Mouse (Mus musculus): ENCODE results near the gene Twnk.

The Twnk gene

DNA sequence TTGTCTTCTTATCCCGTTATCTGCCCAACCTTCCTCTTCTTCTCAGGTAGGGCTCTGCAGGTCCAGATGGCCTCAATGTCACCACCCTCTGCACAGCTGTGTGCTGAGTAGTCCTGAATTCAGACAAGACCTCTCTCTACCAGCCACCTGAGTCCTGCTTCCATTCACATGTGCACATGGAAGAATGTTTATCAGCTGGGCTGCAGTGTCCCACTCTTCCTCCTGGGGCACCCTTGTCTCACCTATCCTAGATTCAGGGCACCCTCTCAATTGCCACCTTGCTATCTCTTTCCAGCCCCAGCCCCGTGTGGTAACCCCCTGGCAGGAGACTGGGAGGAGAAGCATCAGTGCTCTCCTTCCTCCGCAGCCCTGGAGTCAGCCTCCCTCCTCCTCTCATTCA, 3.2 kb upstream of the Twnk start:
- DNase-seq (ENCODE audit: low spot score in 2 of 2), result no peak

DNA sequence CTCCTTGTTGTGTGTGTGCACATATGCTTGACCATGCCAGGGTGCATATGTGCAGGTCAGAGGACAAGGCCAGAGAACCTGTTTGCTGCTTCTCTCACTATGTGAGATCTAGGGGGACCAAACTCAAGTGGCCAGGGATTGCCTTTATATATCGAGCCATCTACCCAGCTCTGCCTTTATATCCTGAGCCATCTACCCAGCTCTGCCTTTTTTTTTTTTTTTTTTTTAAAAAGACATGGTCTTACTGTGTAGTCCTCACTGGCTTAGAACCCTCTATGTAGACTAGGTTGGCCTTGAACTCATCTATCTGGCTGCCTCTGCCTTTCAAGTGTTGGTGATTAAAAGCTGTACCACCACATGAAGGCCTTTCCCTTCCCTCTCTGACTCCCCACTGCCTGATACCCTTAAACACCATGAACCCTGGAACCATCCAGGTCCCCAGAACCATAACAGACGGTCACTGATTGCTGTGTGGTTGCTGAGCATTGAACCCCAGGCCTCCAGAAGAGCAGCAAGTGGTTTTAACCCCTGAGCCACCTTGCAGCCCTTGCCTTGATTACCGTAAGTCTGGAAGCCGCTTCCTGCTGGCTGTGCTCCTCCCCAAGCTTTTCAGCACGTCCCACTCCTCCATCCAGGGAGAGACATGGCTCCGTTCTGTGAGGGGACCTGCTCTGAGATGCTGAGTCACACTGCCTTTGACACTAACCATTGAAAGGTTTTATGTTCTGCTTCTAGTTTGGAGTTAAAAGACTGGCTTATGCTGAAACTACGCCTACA, 1.5 kb upstream of the Twnk start:
- no peak for DNase-seq (ENCODE audit: low spot score in 2 of 2)

DNA sequence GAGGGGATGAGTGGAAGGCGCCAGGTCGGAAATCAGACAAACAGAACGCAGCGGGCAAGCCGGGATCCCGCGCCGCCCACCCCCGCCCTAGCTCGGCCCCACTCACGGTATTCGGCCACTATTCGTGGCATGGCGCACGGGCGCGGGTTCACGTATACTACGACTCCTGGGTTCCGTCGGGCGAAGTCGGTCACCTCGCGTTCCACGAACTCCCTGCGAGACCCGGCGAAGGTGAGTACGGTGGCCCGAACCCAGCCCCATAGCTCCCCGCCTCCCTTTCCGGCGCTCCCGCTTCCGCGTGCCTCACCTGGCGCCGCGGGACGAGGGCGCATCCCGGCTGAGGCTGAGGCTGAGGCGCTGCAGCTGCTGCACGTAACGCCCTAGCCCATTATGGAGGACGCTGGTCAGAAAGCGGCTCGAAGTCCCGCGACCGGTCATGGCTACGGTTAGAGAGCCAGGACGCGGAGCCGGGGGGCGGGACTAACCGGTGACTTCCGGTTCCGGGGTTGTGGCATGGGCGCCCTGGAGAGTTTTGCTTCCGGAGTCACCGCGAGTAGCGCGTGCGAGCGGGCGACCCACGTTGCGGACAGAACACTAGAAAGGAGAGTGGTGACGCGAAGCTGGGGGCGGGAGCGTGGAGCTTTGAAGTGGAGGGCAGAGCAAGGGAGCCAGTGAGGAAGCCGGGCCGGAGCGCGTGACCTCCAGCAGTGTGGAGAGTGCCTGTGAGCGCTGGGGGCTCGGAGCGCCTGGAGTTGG, 672 bp downstream of the Twnk start, which contains the start of gene Mrpl43:
TSS of gene Mrpl43 (minus strand) at position 486 of the 756 bp plus-strand sequence.
- DNase-seq (ENCODE audit: low spot score in 2 of 2), result peak; percentile 93 to 95

DNA sequence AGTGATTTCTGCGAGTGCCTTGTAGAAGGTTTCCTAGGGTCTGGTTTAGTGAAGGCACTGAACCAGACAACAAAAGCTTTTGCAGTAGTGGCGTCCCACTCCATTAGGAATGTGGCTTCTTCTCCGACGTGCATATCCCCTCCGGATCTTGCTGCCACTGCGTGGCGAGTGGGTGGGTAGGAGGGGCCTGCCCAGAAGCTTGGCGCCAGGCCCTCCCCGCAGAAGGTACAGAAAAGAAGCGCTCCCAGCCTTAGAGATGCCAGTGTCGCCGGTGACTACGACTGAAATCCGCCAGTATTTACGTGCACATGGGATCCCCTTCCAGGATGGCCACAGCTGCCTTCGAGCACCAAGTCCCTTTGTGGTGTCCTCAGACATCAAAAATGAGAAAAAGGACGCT, 1.6 kb downstream of the Twnk start:
- DNase-seq (ENCODE audit: low spot score in 2 of 2), result no peak

DNA sequence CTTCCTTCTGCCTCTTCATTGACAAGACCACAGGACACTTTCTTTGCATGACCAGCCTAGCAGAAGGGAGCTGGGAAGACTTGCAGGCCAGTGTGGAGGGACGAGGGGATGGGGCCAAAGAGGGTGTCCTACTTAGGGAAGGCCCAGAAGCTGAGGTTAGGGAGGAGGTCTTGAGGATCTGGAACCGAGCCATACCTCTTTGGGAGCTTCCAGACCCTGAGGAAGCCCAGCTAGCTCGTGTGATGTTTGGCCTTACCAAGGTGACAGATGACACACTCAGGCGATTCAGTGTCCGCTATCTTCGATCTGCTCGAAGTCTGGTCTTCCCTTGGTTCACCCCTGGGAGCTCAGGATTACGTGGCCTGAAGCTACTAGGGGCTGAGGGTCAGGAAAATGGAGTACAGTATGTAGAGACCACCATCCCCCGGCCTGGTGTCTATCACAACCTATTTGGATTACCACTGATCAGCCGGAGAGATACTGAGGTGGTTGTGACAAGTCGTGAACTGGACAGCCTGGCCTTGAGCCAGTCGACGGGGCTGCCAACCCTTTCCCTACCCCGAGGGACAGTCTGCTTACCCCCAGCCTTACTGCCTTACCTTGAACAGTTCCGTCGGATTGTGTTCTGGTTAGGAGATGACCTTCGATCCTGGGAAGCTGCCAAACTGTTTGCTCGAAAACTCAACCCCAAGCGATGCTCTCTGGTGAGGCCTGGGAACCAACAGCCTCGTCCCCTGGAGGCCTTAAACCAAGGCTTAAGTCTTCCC, 2.1 kb downstream of the Twnk start:
- no peak for DNase-seq (ENCODE audit: low spot score in 2 of 2)

DNA sequence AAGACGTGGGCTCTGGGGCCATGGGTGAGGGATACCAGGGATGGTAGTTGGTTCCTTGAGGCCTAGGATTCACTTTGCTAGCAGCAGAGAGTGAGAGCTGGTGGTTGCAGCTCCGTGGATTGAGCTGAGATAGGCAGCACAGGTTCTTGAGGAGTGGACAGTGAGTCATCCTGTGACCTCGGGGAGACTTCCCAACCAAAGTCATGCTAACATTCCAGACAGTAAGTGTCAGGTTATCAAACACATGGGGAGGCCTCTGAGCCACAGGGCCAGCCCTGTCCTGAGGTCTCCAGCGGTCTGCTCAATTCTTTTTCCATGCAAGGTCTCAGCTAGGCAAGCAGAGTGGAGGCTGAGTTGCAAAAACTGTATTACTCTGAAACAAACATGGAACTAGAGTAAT, 5.2 kb downstream of the Twnk start:
- no peak for DNase-seq (ENCODE audit: low spot score in 2 of 2)

DNA sequence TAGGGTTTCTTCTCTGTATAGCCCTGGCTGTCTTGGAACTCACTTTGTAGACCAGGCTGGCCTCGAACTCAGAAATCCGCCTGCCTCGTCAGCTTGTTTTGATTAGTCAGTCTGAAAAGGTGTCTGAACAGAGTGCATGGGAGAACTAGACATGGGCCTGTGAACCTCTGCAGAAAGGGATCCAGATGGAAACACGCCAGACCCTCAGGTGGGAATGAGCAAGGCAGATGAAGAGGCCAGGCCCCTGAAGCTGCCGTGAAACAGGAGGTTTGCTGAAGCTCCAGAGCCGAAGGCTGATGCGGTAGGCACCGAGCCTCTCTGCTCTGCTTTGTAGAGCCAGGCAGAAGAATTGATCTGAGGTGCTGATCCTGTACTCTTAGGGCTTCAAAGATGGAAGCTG, 6.8 kb downstream of the Twnk start:
- no peak for DNase-seq (ENCODE audit: low spot score in 2 of 2)

DNA sequence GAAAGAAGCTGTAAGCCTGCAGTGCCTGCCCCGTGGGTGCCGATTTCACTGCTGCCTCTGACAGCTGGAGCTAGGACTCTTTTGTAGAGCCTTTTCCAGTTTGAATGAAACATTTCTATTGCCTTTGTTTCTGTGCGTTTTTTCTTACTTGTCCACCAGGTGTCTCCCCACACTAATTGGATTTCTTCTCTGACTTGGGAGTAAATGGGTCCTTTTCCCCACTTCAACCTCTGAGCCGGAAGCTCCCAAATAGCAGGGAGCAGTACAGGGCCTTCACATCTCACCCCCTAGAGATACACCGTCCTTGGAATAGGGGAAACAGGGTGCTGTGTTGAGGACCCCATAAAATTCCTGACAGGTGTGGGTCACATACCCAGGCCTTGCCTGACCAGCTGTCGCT, 7.2 kb downstream of the Twnk start:
- no peak for DNase-seq (ENCODE audit: low spot score in 2 of 2)

DNA sequence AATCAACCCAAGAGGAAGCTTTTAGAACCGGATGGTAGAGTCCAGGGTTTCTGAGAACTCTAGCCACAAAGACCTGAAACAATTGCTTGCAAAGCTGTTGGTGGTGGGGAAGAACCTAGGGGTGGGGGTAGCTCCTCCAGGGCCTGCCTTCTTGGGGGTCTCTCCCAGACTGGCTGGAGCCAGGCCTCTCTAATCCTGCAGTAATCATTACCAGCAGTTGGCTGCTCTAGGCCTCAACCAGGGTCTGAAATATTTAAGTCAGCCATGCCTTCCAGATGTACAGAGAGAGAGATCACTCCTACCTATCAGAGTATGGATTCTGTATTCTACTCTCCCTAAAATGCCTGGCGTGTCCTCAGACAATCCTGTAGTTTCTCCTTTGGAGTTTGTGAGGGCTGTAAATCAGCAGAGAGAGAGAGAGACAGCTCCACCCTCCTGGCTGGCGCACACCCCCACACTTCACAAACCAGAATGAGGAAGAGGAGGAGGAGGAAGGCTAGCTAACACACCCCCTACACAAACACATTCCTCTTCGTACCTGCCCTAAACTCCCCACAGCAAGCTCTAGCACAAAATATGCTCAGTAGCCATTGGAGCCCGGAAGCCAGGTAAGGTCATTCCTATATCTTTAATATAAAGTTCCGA, 8.2 kb downstream of the Twnk start:
- DNase-seq (ENCODE audit: low spot score in 2 of 2), result no peak

DNA sequence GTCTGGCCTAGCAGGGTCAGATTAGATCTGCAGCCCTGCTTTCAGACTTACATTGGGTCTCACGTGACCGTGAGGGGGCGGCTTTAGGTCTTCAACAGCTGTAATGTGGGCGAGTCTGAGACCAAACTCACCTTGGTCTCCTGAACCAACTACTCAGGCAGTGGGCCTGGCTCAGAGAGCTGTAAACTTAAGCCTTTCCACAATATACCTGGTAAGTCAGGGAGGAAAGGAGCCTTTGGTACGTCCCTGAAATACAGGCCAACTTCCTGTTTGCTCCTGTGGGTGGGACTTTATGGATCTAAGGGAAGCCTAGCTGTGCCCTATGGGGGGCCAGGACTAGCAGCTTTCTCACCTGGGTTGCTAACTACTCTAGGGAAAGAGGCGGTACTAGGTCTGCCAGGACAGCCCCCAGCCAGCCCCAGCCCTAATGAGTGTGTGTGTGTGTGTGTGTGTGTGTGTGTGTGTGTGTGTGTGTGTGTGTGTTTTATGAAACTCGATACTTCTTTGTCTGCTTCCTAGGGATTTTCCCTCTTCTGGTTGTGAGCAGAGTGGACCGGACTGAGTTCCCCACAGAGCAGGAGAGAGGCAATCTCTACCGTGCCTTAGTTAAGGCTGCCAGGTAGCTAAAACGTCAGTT, 9.0 kb downstream of the Twnk start, which contains the start of gene Lzts2:
TSS of gene Lzts2 (plus strand) at position 80 of the 637 bp plus-strand sequence.
- DNase-seq (ENCODE audit: low spot score in 2 of 2), result no peak

DNA sequence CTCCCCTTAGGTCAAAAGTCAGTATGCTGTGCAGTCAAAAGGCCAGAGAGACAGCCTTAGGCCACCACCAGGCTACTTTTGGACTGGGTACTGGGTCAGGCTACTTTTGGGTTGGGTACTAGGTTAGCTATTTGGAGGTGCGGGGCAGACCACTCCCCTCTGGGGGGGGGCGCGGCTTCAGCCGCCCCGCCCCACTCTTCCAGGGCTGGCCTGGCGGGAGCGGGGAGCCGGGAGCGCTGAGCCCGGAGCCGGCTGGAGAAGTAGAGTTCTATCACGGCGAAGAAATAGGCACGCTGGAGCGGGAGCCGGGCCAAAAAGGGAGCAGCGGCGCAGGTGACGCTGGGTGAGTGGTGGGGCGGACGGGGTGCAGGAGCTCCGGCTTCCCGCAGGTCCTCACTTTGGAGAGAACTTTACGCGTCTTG, 9.5 kb downstream of the Twnk start:
- DNase-seq (ENCODE audit: low spot score in 2 of 2), result no peak

DNA sequence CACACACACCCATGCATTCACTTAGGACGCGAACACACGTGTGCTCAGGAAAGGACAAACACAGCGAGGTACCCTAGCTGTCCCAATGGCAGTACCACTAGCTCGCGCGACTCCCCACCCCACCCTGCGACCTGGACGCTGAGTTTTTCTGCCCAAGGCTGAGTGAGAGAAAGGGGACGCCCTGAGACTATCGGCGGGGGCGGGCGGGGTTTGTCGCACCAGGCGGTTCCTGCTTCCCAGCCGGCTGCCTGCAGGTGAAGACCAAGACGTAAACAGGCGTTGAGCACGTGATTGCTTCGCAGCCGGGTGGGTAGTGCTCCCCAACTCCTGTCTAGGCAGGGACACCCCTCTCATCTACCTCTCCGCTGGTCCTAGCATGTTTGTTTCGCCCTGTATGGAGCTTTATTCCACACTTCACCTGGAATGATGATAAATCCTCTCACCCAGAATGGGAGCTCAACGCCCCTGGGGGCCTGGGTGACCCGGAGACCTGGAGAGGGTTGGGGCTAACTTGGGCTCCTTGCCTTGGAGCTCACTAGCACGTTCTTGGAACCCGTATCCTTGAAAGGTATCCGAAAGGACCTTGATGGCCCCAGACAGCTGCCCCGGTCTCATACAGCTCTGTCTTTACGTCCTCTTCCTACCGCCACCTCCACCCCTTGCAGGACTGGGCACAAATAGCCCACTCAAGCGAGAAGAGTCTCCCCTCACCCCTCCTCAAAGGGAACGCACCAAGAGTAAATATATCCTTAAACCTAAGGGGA, 10.2 kb downstream of the Twnk start:
- peak; percentile 65 to 68 for DNase-seq (ENCODE audit: low spot score in 2 of 2)

DNA sequence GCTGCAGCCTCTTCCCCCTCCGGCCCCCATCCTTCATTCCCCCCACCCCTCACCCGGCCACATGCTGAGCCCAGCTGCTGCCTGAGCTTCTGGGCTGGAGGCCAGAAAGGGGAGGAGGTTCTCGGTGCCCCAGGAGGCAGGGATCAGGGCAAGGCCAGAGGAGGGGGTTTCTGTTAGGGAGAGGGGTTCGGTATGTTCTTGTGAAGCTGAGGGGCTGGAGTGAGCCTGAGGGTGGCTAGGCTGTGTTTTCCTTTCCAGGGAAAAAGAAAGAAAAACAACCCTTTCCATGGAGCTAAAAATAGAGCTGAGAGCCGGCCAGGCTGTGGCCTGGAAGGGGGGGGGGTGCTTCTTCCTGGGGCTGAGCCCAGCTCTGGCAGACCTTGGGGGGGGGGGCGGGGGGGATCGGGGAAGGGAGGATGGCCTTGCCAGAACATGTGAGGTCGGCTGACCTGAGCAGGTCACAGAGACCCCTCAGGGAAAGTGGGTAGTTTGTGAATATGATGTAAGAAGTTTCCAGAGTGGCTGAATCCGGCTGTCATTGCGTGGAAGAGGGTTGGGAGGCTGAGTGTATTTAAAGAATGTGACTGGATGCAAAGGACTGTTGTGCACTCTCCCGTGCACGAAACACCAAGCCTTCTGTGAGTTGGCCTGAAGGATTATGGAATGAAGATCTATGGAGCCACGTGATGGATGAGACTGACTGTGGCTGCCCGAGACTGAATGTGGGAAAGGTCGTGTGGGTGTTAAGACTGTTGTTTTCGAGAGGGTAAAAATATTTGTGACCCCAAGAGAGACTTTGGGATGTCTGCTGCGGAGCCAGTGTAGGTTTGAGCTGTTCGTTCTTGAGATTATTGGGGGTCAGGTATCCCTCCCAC, 11.1 kb downstream of the Twnk start:
- peak in 1 of 2 experiments; percentile 41 for DNase-seq (ENCODE audit: low spot score in 2 of 2)

DNA sequence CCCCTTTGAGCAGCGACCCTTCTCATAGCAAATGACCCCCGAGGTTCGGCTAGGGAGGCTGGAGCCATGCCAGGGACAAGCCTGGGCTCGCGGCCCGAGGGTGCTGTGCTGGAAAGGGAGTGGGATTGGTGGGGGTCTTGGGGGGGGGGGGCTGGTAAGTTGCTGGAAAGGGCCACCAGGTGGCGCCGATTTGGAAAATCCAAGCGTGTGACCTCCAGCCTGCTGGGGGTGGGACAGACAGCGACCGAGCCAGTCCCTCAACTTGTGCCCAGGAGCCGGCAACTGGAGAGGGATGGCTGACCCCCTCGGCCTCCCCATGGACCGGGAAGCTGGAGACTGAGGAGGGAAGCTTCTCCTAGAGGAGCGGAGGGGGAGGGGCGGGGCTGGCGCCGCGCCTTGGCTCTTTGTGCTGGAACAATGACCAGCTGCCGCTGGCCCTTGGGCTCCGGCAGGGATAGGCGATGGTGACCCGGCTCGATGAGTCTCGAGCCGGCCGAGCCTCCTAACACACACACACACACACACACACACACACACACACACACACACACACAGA, 11.8 kb downstream of the Twnk start:
- DNase-seq (ENCODE audit: low spot score in 2 of 2), result peak in 1 of 2 experiments; percentile 22

DNA sequence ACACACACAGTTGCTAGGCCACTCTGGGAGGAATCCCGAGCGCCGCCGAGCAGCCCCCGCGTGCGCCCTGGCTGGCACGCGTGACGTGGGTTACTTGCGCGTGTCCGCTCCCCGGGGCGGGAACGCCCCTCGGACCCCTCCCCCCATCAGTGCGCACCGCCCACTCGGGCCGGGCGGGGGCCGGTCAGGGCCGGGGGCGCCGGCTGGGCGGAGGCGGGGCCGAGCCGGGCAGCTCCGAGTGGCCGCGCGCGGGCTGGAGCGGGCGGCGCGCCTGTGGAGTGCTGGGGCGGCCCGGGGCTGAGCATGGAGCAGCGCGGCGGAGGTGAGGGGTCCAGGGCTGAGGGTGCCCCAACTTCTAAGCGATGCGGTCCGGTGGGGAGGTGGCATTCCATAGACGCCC, 12.4 kb downstream of the Twnk start:
- peak; percentile 36 to 40 for DNase-seq (ENCODE audit: low spot score in 2 of 2)

DNA sequence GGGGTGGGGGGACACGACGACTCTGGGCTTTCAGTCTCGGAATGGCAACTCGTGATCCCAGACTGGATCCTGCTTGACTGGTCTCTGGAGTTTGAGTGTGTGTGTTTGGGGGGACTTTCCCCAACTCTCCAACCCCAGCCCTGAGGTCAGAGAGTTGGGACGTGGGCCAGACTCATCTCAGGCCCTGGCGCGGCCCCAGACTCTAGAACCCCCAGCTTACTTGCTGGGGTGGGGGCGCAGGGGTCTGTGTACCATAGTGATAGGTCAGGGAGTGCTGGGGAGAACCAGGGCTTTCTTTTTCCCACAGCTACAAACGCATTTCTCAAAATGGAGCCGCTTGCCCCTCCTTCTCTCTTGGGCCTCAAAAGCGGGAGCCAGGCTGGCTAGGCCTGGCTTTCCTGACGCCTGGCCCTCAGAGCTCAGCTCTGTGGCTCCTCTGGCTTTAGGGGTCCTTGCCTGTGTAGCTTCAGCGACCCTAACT, 12.9 kb downstream of the Twnk start:
- DNase-seq (ENCODE audit: low spot score in 2 of 2), result no peak

DNA sequence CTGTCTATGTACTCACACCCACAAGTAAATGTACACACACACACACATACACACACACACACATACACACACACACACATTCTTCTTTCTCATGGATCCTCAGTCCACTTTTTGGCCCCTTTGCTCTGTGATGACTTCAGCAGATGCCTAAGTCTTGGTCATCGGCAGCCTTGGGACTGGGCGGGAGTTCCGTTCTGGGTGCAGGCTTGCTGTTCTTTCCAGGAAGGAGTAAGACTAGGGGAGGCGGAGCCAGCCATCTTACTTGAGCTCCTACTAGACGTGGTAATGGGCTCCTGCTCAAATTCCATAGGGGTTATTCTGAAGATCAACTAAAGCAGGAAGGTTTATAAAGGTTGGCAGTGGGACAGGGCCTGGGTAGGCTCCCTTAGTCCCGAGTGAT, 14.9 kb downstream of the Twnk start:
- no peak for DNase-seq (ENCODE audit: low spot score in 2 of 2)

DNA sequence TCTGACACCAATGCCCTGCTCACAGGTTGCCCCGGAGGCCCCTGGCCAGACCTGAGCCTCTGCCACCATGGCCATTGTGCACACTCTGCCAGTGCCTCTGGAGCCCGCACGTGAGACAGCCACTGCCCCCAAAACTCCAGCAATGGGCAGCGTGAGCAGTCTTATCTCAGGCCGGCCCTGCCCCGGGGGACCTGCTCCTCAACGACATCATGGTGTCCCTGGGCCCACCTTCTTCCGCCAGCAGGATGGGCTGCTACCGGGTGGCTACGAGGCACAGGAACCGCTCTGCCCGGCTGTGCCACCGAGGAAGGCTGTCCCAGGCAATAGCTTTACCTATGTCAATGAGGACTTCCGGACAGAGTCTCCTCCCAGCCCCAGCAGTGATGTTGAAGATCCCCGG, 15.9 kb downstream of the Twnk start:
- DNase-seq (ENCODE audit: low spot score in 2 of 2), result no peak

DNA sequence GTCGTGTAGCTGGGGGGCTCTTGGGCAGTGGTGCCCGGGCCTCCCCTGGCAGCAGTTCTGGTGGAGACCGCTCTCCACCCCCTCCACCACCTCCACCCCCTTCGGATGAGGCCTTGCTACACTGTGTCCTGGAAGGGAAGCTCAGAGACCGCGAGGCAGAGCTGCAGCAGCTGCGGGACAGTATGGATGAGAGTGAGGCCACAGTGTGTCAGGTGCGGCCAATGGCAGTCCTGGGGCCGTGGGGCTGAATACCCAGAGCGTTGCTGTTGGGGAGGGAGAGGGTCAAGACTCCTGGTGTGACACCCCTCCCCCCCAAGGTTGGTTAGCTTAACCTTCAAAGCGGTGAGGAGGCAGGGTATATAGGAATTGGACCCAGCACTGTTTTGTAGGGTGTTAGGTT, 18.5 kb downstream of the Twnk start:
- DNase-seq (ENCODE audit: low spot score in 2 of 2), result no peak

Measured in spleen, postnatal 36 days (tissue).